Mouse (Mus musculus) MEL (cell line): Measurements from ENCODE around the gene Phykpl. TPM values are rescaled to one million over a fixed set of nuclear protein-coding genes. Genes with fewer than 3 reads are reported as not detected.
A peak's percentile ranks its signal among the peaks of the same experiment; 100 is the strongest.

Experiments
- DNase-seq: peaks from one replicate; pipeline ENCODE4 v3.0.0; 2011; ENCODE audit warnings: low read depth, low spot score
- H3K27ac ChIP-seq: 2 replicates; pipeline ENCODE4 v1.5.1; 2012; ENCODE audit warnings: low read depth, mild to moderate bottlenecking, control low read depth, low read length, moderate library complexity; ENCODE audit not compliant: control insufficient read depth
- H3K27me3 ChIP-seq, 2 experiments: fragments of 150-350 bp in 1 of 2; sonication (generic) in 1 of 2; 2 replicates each; pipeline ENCODE4 v1.6.1; 2012; ENCODE audit warnings: low read length in 2 of 2, mild to moderate bottlenecking in 2 of 2, improper control_type of control experiment in 1 of 2, moderate library complexity in 1 of 2; ENCODE audit not compliant: insufficient read depth in 2 of 2, control insufficient read depth in 1 of 2
- H3K36me3 ChIP-seq, 2 experiments: 2 replicates each; pipeline ENCODE4 v1.6.1; 2012 to 2014; ENCODE audit warnings: low read length in 2 of 2, improper control_type of control experiment in 1 of 2, inconsistent platforms in 1 of 2, mild to moderate bottlenecking in 1 of 2; ENCODE audit not compliant: insufficient read depth in 2 of 2, control insufficient read depth in 1 of 2
- H3K4me1 ChIP-seq, 2 experiments: fragments of 150-350 bp in 1 of 2; sonication (generic) in 1 of 2; 2 replicates each; pipeline ENCODE4 v1.6.1; 2012; ENCODE audit warnings: low read length in 2 of 2, improper control_type of control experiment in 1 of 2, mild to moderate bottlenecking in 1 of 2; ENCODE audit not compliant: insufficient read depth in 2 of 2, control insufficient read depth in 1 of 2
- H3K4me3 ChIP-seq, 2 experiments: fragments of 150-350 bp in 1 of 2; sonication (generic) in 1 of 2; 2 replicates each; pipeline ENCODE4 v1.5.1; 2012; ENCODE audit warnings: low read depth in 2 of 2, low read length in 2 of 2, mild to moderate bottlenecking in 2 of 2, moderate library complexity in 2 of 2, control low read depth in 1 of 2, improper control_type of control experiment in 1 of 2; ENCODE audit not compliant: control insufficient read depth in 1 of 2, insufficient read depth in 1 of 2
- H3K79me2 ChIP-seq: 2 replicates; pipeline ENCODE4 v1.6.1; 2012; ENCODE audit warnings: mild to moderate bottlenecking, low read length, moderate library complexity; ENCODE audit not compliant: control insufficient read depth, poor library complexity, insufficient read depth
- H3K9ac ChIP-seq: 2 replicates; pipeline ENCODE4 v1.6.1; 2012; ENCODE audit warnings: low read depth, mild to moderate bottlenecking, control low read depth, low read length, moderate library complexity; ENCODE audit not compliant: control insufficient read depth, poor library complexity, severe bottlenecking
- H3K9me3 ChIP-seq: fragments of 150-350 bp; sonication (generic); replicated peaks from 2 replicates; pipeline ENCODE4 v1.6.1; 2012; ENCODE audit warnings: mild to moderate bottlenecking, low read length, improper control_type of control experiment, moderate library complexity; ENCODE audit not compliant: insufficient read depth
- CHD2 ChIP-seq: IDR thresholded peaks from 2 replicates; pipeline ENCODE4 v1.6.1; 2011; ENCODE audit warnings: low read length, improper control_type of control experiment
- E2F4 ChIP-seq: IDR thresholded peaks from 2 replicates; pipeline ENCODE4 v1.6.1; 2011; ENCODE audit warnings: low read depth, low read length, improper control_type of control experiment, borderline replicate concordance
- ELF1 ChIP-seq: IDR thresholded peaks from 2 replicates; pipeline ENCODE4 v1.6.1; 2014; ENCODE audit warnings: low read depth, mild to moderate bottlenecking, inconsistent platforms, low read length, improper control_type of control experiment, moderate library complexity
- GABPA ChIP-seq: IDR thresholded peaks from 2 replicates; pipeline ENCODE4 v1.6.1; 2012; ENCODE audit warnings: low read depth, mild to moderate bottlenecking, inconsistent platforms, low read length, improper control_type of control experiment, moderate library complexity
- HCFC1 ChIP-seq: IDR thresholded peaks from 2 replicates; pipeline ENCODE4 v1.6.1; 2012; ENCODE audit warnings: low read depth, mild to moderate bottlenecking, inconsistent platforms, low read length, improper control_type of control experiment, moderate library complexity
- KAT2A ChIP-seq: conservative IDR thresholded peaks from 2 replicates; pipeline ENCODE4 v1.6.1; 2012; ENCODE audit warnings: low read depth, low read length, improper control_type of control experiment, inconsistent platforms
- MAFK ChIP-seq: IDR thresholded peaks from 2 replicates; pipeline ENCODE4 v1.6.1; 2011; ENCODE audit warnings: low read depth, mild to moderate bottlenecking, low read length, improper control_type of control experiment, borderline replicate concordance
- MAX ChIP-seq: IDR thresholded peaks from 2 replicates; pipeline ENCODE4 v1.6.1; 2011; ENCODE audit warnings: low read length, improper control_type of control experiment
- MAZ ChIP-seq: IDR thresholded peaks from 2 replicates; pipeline ENCODE4 v1.6.1; 2012; ENCODE audit warnings: low read depth, mild to moderate bottlenecking, inconsistent platforms, low read length, improper control_type of control experiment
- MYC ChIP-seq: IDR thresholded peaks from 2 replicates; pipeline ENCODE4 v1.6.1; 2011; ENCODE audit warnings: low read depth, mild to moderate bottlenecking, low read length, improper control_type of control experiment, moderate library complexity
- NELFE ChIP-seq: IDR thresholded peaks from 2 replicates; pipeline ENCODE4 v1.6.1; 2011; ENCODE audit warnings: low read depth, low read length, improper control_type of control experiment
- NRF1 ChIP-seq: IDR thresholded peaks from 2 replicates; pipeline ENCODE4 v1.6.1; 2014; ENCODE audit warnings: low read depth, mild to moderate bottlenecking, inconsistent platforms, low read length, improper control_type of control experiment, moderate library complexity; ENCODE audit not compliant: poor library complexity, insufficient read depth, severe bottlenecking
- POLR2A ChIP-seq, 2 experiments: IDR thresholded peaks; 2 replicates each; pipeline ENCODE4 v1.6.1; 2011 to 2012; ENCODE audit warnings: low read length in 2 of 2, mild to moderate bottlenecking in 2 of 2, control low read depth in 1 of 2, improper control_type of control experiment in 1 of 2, low read depth in 1 of 2, moderate library complexity in 1 of 2; ENCODE audit not compliant: control insufficient read depth in 1 of 2, insufficient read depth in 1 of 2, poor library complexity in 1 of 2
- POLR2AphosphoS5 ChIP-seq: IDR thresholded peaks from 2 replicates; pipeline ENCODE4 v1.6.1; 2012; ENCODE audit warnings: low read depth, borderline replicate concordance, mild to moderate bottlenecking, inconsistent platforms, low read length, moderate library complexity, mixed read lengths
- RAD21 ChIP-seq: IDR thresholded peaks from 2 replicates; pipeline ENCODE4 v1.6.1; 2011; ENCODE audit warnings: mild to moderate bottlenecking, low read depth, low read length, improper control_type of control experiment
- SIN3A ChIP-seq: IDR thresholded peaks from 2 replicates; pipeline ENCODE4 v1.6.1; 2012; ENCODE audit warnings: low read length, improper control_type of control experiment, inconsistent platforms
- SMC3 ChIP-seq: IDR thresholded peaks from 2 replicates; pipeline ENCODE4 v1.6.1; 2011; ENCODE audit warnings: low read depth, low read length, improper control_type of control experiment
- TBP ChIP-seq: IDR thresholded peaks from 2 replicates; pipeline ENCODE4 v1.8.0; 2011; ENCODE audit warnings: low read depth, low read length, improper control_type of control experiment
- USF1 ChIP-seq: IDR thresholded peaks from 2 replicates; pipeline ENCODE4 v1.6.1; 2014; ENCODE audit warnings: low read depth, mild to moderate bottlenecking, inconsistent platforms, low read length, improper control_type of control experiment, moderate library complexity
- ZC3H11A ChIP-seq: IDR thresholded peaks from 2 replicates; pipeline ENCODE4 v1.6.1; 2012; ENCODE audit warnings: low read depth, mild to moderate bottlenecking, inconsistent platforms, low read length, improper control_type of control experiment
- ZKSCAN1 ChIP-seq: IDR thresholded peaks from 2 replicates; pipeline ENCODE4 v1.6.1; 2012; ENCODE audit warnings: low read depth, mild to moderate bottlenecking, inconsistent platforms, low read length, improper control_type of control experiment, moderate library complexity
- polyA plus RNA-seq, 2 experiments: library from polyadenylated mRNA; stranded (reverse) in 1 of 2; unstranded in 1 of 2; fragments of >175 nt in 1 of 2; fragments of >200 nt in 1 of 2; gene quantifications; 2 replicates each; pipeline versions ENCODE4 v1.2.1 to v1.2.4; 2012; ENCODE audit warnings: low replicate concordance in 2 of 2, low read depth in 1 of 2; ENCODE audit not compliant: insufficient read length in 2 of 2, insufficient read depth in 1 of 2, missing spikeins in 1 of 2
- total RNA-seq: library from RNA; depleted of rRNA; stranded (reverse); fragments of 300-350 nt; gene quantifications from 2 replicates; pipeline ENCODE4 v1.2.3, GENCODE M21; 2012

Gene Phykpl
- total and polyA plus RNA-seq, 3 experiments: 22.7 to 23.0 TPM; not detected in 1

DNA sequence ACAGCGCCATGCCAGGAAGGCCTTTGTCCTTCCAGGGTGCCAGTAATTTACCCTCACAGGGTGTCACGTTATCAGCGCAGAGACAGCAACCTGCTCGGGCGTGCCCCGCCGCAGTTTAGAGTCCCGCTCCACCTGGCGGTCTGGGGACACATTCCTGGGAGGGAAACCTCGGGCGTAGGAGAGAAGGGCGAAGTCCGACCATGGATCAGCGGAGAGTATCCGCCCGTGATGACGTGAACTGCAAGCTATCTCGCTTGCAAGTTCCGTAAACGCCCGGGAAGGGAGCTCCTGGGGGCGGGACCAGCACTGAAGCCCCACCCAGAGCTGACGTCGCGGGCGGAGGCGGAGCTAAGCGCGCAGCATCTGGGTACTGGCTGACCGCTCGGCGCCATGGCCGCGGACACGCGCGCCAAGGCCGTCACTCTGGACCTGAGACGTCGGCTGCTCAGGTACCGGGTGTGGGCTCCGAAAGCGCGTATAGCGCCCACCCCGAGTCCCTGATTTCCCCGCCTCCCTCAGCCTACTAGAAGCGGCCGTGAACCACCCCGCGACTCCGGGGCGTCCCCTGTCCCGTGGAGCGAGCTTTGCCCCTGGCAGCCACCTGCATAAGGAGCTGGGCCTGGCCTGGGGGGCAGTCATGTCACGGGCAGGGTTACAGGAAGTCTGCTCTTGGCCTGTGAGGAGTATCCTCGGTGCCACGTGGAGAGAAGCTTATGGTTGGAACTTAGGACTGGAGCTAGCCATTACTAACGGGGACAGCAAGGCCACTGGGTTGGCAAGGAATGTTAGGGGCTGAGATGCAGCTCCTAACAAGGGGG lies at the start of gene Phykpl (continued):
- TF ChIP-seq ZKSCAN1 (no peak; the same call in 1 of the 2 replicates), MAFK (no peak), E2F4 (peak; percentile 71; the same call in 1 of the 2 replicates), MAZ (peak; percentile 35; the same call in 1 of the 2 replicates), KAT2A (no peak)

DNA sequence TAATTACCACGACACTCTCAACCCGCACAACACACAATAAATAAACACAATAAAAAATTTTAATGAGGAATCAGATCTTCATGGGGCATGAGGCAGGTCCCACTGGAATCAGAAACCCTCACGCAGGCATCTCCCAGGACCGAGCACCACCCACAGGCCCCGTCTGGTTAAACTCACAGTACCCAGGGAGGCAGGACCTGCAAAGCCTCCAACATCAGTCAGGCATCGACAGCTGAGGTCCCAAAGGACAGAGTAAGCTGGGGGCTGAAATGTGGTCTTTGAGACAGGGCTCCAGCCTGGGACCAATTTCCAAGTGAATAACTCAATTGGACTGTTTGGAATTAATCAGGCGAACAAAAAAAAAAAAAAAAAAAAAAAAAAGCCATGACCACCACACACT lies 46.2 kb upstream of the Phykpl start:
- peaks cover 0 to 14% of the 10 kb centered on the region in 2 experiments; a peak in 2 of 4 replicates for H3K4me1 ChIP-seq
- TF ChIP-seq USF1 (no peak), SMC3 (no peak), SIN3A (no peak), MAX (no peak), E2F4 (no peak), NRF1 (no peak), MYC (no peak), ZC3H11A (no peak), POLR2A (IDR thresholded peaks at IDR 0.05; ENCODE audit: control insufficient read depth in 1 of 2, insufficient read depth in 1 of 2, low read depth in 1 of 2, low read length in 2 of 2, poor library complexity in 1 of 2) (no peak), RAD21 (no peak), HCFC1 (no peak), MAZ (no peak), NELFE (no peak), POLR2AphosphoS5 (no peak), TBP (no peak), CHD2 (no peak), MAFK (no peak), ELF1 (no peak), GABPA (no peak)
- TF ChIP-seq, all 39 proteins: peak for 0
- no peak overlapping the region for H3K4me3 ChIP-seq
- no peak for DNase-seq
- no peaks in the 10 kb centered on the region for H3K9me3 ChIP-seq
- H3K36me3 ChIP-seq: peaks cover 0 to 2% of the 10 kb centered on the region in 2 experiments; a peak in 1 of 4 replicates
- H3K79me2 ChIP-seq: no peaks in the 10 kb centered on the region
- H3K27me3 ChIP-seq: no peaks in the 10 kb centered on the region
- H3K9ac ChIP-seq: no peak overlapping the region
- no peak overlapping the region for H3K27ac ChIP-seq
